Mouse (Mus musculus) brain, embryonic 14.5 days (tissue): ENCODE measurements around the gene Ptger1.

ENCODE experiments used
- CTCF ChIP-seq: fragments of 200-500 bp; IDR thresholded peaks from 2 replicates; pipeline ENCODE4 v1.5.1; 2012; ENCODE audit warnings: inconsistent platforms, mild to moderate bottlenecking, moderate library complexity, borderline replicate concordance; ENCODE audit not compliant: insufficient read depth, insufficient read length; ENCODE audit errors: extremely low read depth
- POLR2A ChIP-seq: fragments of 200-500 bp; IDR thresholded peaks from 2 replicates; pipeline ENCODE4 v1.6.1; 2012; ENCODE audit warnings: mild to moderate bottlenecking, inconsistent platforms, borderline replicate concordance; ENCODE audit not compliant: poor library complexity, insufficient read depth, insufficient read length, severe bottlenecking; ENCODE audit errors: extremely low read depth

- TF ChIP-seq CTCF (no peak), POLR2A (no peak)
These were observed 49.3 kb downstream of the Ptger1 start for GRCm38 (mm10) chr8:83715771-83716170.
